ENCODE assay signal across 9 mouse cellular contexts in genomic region chr4:132883561-132884063, GRCm38 (mm10). TPM values are rescaled to one million over a fixed set of nuclear protein-coding genes. Genes with fewer than 3 reads are reported as not detected.
A peak's percentile ranks its signal among the peaks of the same experiment; 100 is the strongest.
DNase-seq lines count a peak whose midpoint lies in the region; ATAC-seq and TF ChIP-seq lines count a peak whose summit lies in the region.
"Had no signal": no experiment of that assay in that cellular context is flagged by ENCODE, and none has a peak within 500 bp of the region (broad histone marks: within the 10 kb centered on the region; RNA-seq: fewer than 3 reads in every experiment).

No protein-coding gene starts in this region.

- H3K9me3 ChIP-seq in embryonic facial prominence, embryonic 11.5 days (replicated peaks; ENCODE audit: control insufficient read depth, low read length): no peaks in the 10 kb centered on the region
- H3K9me3 ChIP-seq in hindbrain, postnatal 0 days (ENCODE audit: low read length): no peaks in the 10 kb centered on the region
- no peaks in the 10 kb centered on the region for H3K9me3 ChIP-seq in midbrain, embryonic 12.5 days

- H3K4me1 ChIP-seq in embryonic facial prominence, embryonic 11.5 days (ENCODE audit: control insufficient read depth, insufficient read depth, low read length): no peaks in the 10 kb centered on the region
- peaks cover 11% of the 10 kb centered on the region; the same call in 1 of the 2 replicates for H3K4me1 ChIP-seq in hindbrain, postnatal 0 days (ENCODE audit: insufficient read depth, low read length)
- H3K4me1 ChIP-seq in midbrain, embryonic 12.5 days: peaks cover 19% of the 10 kb centered on the region

- peak overlapping the region; percentile 90 for H3K27ac ChIP-seq in gastrocnemius, adult 2 months
- H3K27ac ChIP-seq in embryonic facial prominence, embryonic 11.5 days (replicated peaks; ENCODE audit: low read depth, low read length): peak overlapping the region; percentile 58
- H3K27ac ChIP-seq in hindbrain, postnatal 0 days: peak overlapping the region; percentile 88
- peak overlapping the region; percentile 81 for H3K27ac ChIP-seq in midbrain, embryonic 12.5 days (replicated peaks)

- no peak for TF ChIP-seq CTCF in gastrocnemius, adult 2 months (IDR thresholded peaks at IDR 0.05)
- no peak for TF ChIP-seq CTCF in hindbrain, postnatal 0 days (IDR thresholded peaks at IDR 0.05; ENCODE audit: low read depth)

- H3K4me3 ChIP-seq in gastrocnemius, adult 2 months: peak overlapping the region; percentile 76
- peak overlapping the region; percentile 83 for H3K4me3 ChIP-seq in embryonic facial prominence, embryonic 11.5 days (ENCODE audit: low read depth, low read length)
- H3K4me3 ChIP-seq in hindbrain, postnatal 0 days (ENCODE audit: low read length): peak overlapping the region; percentile 95
- H3K4me3 ChIP-seq in midbrain, embryonic 12.5 days: peak overlapping the region; percentile 89

- 1% methylated on average over 21 of the region's 21 CpGs for WGBS in embryonic facial prominence, embryonic 11.5 days
- WGBS in hindbrain, postnatal 0 days: 2% methylated on average over 21 of the region's 21 CpGs
- WGBS in midbrain, embryonic 12.5 days: 6% methylated on average over 21 of the region's 21 CpGs

- H3K4me2 ChIP-seq in embryonic facial prominence, embryonic 11.5 days (ENCODE audit: low read depth, low read length): peak overlapping the region; percentile 87
- H3K4me2 ChIP-seq in hindbrain, postnatal 0 days (ENCODE audit: low read depth, low read length): peak overlapping the region; percentile 93
- H3K4me2 ChIP-seq in midbrain, embryonic 12.5 days (replicated peaks): peak overlapping the region; percentile 85

- H3K27me3 ChIP-seq in embryonic facial prominence, embryonic 11.5 days (ENCODE audit: control insufficient read depth, insufficient read depth, low read length): no peaks in the 10 kb centered on the region
- no peaks in the 10 kb centered on the region for H3K27me3 ChIP-seq in hindbrain, postnatal 0 days (ENCODE audit: insufficient read depth, low read length)
- no peaks in the 10 kb centered on the region for H3K27me3 ChIP-seq in midbrain, embryonic 12.5 days
- H3K27me3 ChIP-seq: Patski had no signal

- intact Hi-C loops in gastrocnemius, adult 2 months (cut with DNase I): loop anchor here (5.0 kb wide), 1 partner anchor 39 kb away; the partner anchor contains the start of gene Fam76a

- no peak for DNase-seq in gastrocnemius, adult 2 months
- DNase-seq in gastrocnemius, postnatal 25 days: no peak
- DNase-seq in 3T3-L1 (ENCODE audit: low read depth, low spot score): peak; percentile 33
- DNase-seq in embryonic facial prominence, embryonic 11.5 days (ENCODE audit: low spot score): no peak
- no peak for DNase-seq in hindbrain, postnatal 0 days (ENCODE audit: low spot score)
- no peak for DNase-seq in cerebellum, adult 11-12 months
- no peak for DNase-seq in cerebellum, adult 9-11 months

- no peaks in the 10 kb centered on the region for H3K36me3 ChIP-seq in embryonic facial prominence, embryonic 11.5 days (replicated peaks; ENCODE audit: control insufficient read depth, insufficient read depth, low read depth, low read length)
- H3K36me3 ChIP-seq in hindbrain, postnatal 0 days (ENCODE audit: insufficient read depth, low read length): peaks cover 5% of the 10 kb centered on the region; the same call in 1 of the 2 replicates
- H3K36me3 ChIP-seq in midbrain, embryonic 12.5 days: peaks cover 5% of the 10 kb centered on the region; the same call in 1 of the 2 replicates

- H3K9ac ChIP-seq in embryonic facial prominence, embryonic 11.5 days (replicated peaks; ENCODE audit: low read length): peak overlapping the region; percentile 95
- peak overlapping the region; percentile 93 for H3K9ac ChIP-seq in hindbrain, postnatal 0 days (replicated peaks; ENCODE audit: low read length)
- H3K9ac ChIP-seq in midbrain, embryonic 12.5 days (replicated peaks): peak overlapping the region; percentile 85

- no peak for ATAC-seq in embryonic facial prominence, embryonic 11.5 days (replicated peaks; ENCODE audit: insufficient number of reproducible peaks, low FRiP score, low TSS enrichment, low read depth)
- ATAC-seq in hindbrain, postnatal 0 days: no peak
- ATAC-seq in midbrain, embryonic 12.5 days (ENCODE audit: low FRiP score, low read depth): no peak

RNA-seq across cellular contexts. Expression of gene Stx12, which starts 0.7 kb away (rescaled TPM):
- total RNA-seq in gastrocnemius, adult 2 months (2021): 10 to 100 TPM; 24.1 to 25.7 TPM
- 10 to 100 TPM; 20.7 to 23.3 TPM for total RNA-seq in gastrocnemius, postnatal 25 days (2021)
- polyA plus RNA-seq in embryonic facial prominence, embryonic 11.5 days (2014; fragmentation: Nextera tagmentation; extraction: Ambion mirVana): 82.1 and 84.8 TPM in 2 replicates
- 107 TPM in 2 replicates for total RNA-seq in hindbrain, postnatal 0 days (2014; rRNA removed)
- polyA plus RNA-seq in hindbrain, postnatal 0 days (2015; fragmentation: Nextera tagmentation; extraction: Ambion mirVana): 136 and 137 TPM in 2 replicates
- polyA plus RNA-seq in midbrain, embryonic 12.5 days (2016; fragmentation: Nextera tagmentation; extraction: Ambion mirVana): 99.1 and 99.2 TPM in 2 replicates

RNA-seq across cellular contexts. Expression of gene Fam76a, which starts 38.7 kb away (rescaled TPM):
- total RNA-seq in gastrocnemius, adult 2 months (2021): 10 to 100 TPM; 23.5 to 29.9 TPM
- 10 to 100 TPM; 19.8 to 23.0 TPM for total RNA-seq in gastrocnemius, postnatal 25 days (2021)
- polyA plus RNA-seq in embryonic facial prominence, embryonic 11.5 days (2014; fragmentation: Nextera tagmentation; extraction: Ambion mirVana): 26.3 and 36.6 TPM in 2 replicates
- total RNA-seq in hindbrain, postnatal 0 days (2014; rRNA removed): 17.3 and 18.4 TPM in 2 replicates
- 28.3 and 34.5 TPM in 2 replicates for polyA plus RNA-seq in hindbrain, postnatal 0 days (2015; fragmentation: Nextera tagmentation; extraction: Ambion mirVana)
- polyA plus RNA-seq in midbrain, embryonic 12.5 days (2016; fragmentation: Nextera tagmentation; extraction: Ambion mirVana): 32.1 and 35.3 TPM in 2 replicates

RNA-seq across cellular contexts. Expression of gene Ppp1r8, which starts 40.6 kb away (rescaled TPM):
- total RNA-seq in gastrocnemius, adult 2 months (2021): 10 to 100 TPM; 13.6 to 14.8 TPM
- total RNA-seq in gastrocnemius, postnatal 25 days (2021): 10 to 100 TPM; 13.1 to 13.5 TPM
- polyA plus RNA-seq in embryonic facial prominence, embryonic 11.5 days (2014; fragmentation: Nextera tagmentation; extraction: Ambion mirVana): 117 and 124 TPM in 2 replicates
- 47.3 and 55.8 TPM in 2 replicates for total RNA-seq in hindbrain, postnatal 0 days (2014; rRNA removed)
- 41.5 and 42.8 TPM in 2 replicates for polyA plus RNA-seq in hindbrain, postnatal 0 days (2015; fragmentation: Nextera tagmentation; extraction: Ambion mirVana)
- polyA plus RNA-seq in midbrain, embryonic 12.5 days (2016; fragmentation: Nextera tagmentation; extraction: Ambion mirVana): 59.8 and 67.1 TPM in 2 replicates
